Comparison of ENCODE assay signal across 8 mouse cellular contexts in genomic region chr19:12002125-12002524, GRCm38 (mm10). TPM values are rescaled to one million over a fixed set of nuclear protein-coding genes. Genes with fewer than 3 reads are reported as not detected.
DNase-seq lines count a peak whose midpoint lies in the region; ATAC-seq lines count a peak whose summit lies in the region.

No protein-coding gene starts in this region.

- intact Hi-C loops in left cerebral cortex, postnatal 14 days (cut with DNase I) = no loop called here

- no peak for ATAC-seq in frontal cortex, adult (ENCODE audit: low TSS enrichment)
- peak; percentile 19; the same call in 1 of the 2 replicates for ATAC-seq in hindbrain, embryonic 15.5 days (ENCODE audit: low FRiP score, low read depth)
- peak; percentile 68 for ATAC-seq in megakaryocyte-erythroid progenitor cell, adult 5-6 weeks (replicated peaks; ENCODE audit: low FRiP score, low TSS enrichment, poor library complexity, severe bottlenecking)

- WGBS in hindbrain, embryonic 15.5 days = 3% methylated on average over 11 of the region's 11 CpGs

- H3K4me3 ChIP-seq in hindbrain, embryonic 15.5 days = peak overlapping the region; percentile 26

- 0 out of 2 replicates have a peak overlapping the region, but pooled peaks have one; percentile 34 for H3K27ac ChIP-seq in hindbrain, embryonic 15.5 days (replicated peaks)

- no peaks in the 10 kb centered on the region for H3K9me3 ChIP-seq in hindbrain, embryonic 15.5 days

- H3K4me1 ChIP-seq in hindbrain, embryonic 15.5 days (replicated peaks) = peaks cover 15% of the 10 kb centered on the region

- H3K27me3 ChIP-seq in hindbrain, embryonic 15.5 days = no peaks in the 10 kb centered on the region

- peak; percentile 46 to 52 for DNase-seq in frontal cortex, postnatal 14 days (ENCODE audit: low spot score in 2 of 2)
- peak; percentile 62 for DNase-seq in cerebellum, adult 9-11 months
- DNase-seq in gastrocnemius, adult 8-10 months (ENCODE audit: low spot score in 2 of 2) = peak; percentile 32 to 37
- peak; percentile 74 to 77 for DNase-seq in left cerebral cortex, postnatal 14 days (ENCODE audit: low spot score in 2 of 2)
- peak; percentile 69 for DNase-seq in skeletal muscle tissue, adult 2 months (ENCODE audit: low read depth, low spot score)

- peak overlapping the region; percentile 47 for H3K4me2 ChIP-seq in hindbrain, embryonic 15.5 days

- H3K9ac ChIP-seq in hindbrain, embryonic 15.5 days = no peak overlapping the region

- H3K36me3 ChIP-seq in hindbrain, embryonic 15.5 days = no peaks in the 10 kb centered on the region

RNA-seq across cellular contexts. Expression of gene Osbp, which starts 36.4 kb away (rescaled TPM):
- 10 to 100 TPM; 56.3 to 63.9 (median 59.4) TPM for total RNA-seq in gastrocnemius, adult 8-10 months (2022)
- 3.4 and 3.7 TPM in 2 replicates for polyA plus RNA-seq in hindbrain, embryonic 15.5 days (2015; fragmentation: Nextera tagmentation; extraction: Ambion mirVana)
- total RNA-seq in left cerebral cortex, postnatal 14 days (2021) = 10 to 100 TPM; 57.0 to 60.3 TPM
- 39.5 and 39.9 TPM in 2 replicates for total RNA-seq in megakaryocyte-erythroid progenitor cell, adult 5-6 weeks (2014; fragmentation: Nextera tagmentation)
- total RNA-seq in megakaryocyte-erythroid progenitor cell, adult 5-6 weeks (2017) = 28.8 and 29.0 TPM in 2 replicates

RNA-seq across cellular contexts. Expression of gene Olfr1423, which starts 39.0 kb away (rescaled TPM):
- not detected for total RNA-seq in gastrocnemius, adult 8-10 months (2022)
- polyA plus RNA-seq in hindbrain, embryonic 15.5 days (2015; fragmentation: Nextera tagmentation; extraction: Ambion mirVana) = not detected in 2 replicates
- total RNA-seq in left cerebral cortex, postnatal 14 days (2021) = not detected
- total RNA-seq in megakaryocyte-erythroid progenitor cell, adult 5-6 weeks (2014; fragmentation: Nextera tagmentation) = not detected in 2 replicates
- total RNA-seq in megakaryocyte-erythroid progenitor cell, adult 5-6 weeks (2017) = not detected in 2 replicates
